Mouse (Mus musculus) left cerebral cortex, adult 8-10 months (tissue): ENCODE data around the gene Efcab12. TPM values are rescaled to one million over a fixed set of nuclear protein-coding genes. Genes with fewer than 3 reads are reported as not detected.

ENCODE experiments used
- DNase-seq, 2 experiments: peaks; one replicate each; pipeline ENCODE4 v3.0.0; 2022; ENCODE audit warnings: low spot score in 2 of 2
- total RNA-seq, 4 experiments: library from RNA; stranded (reverse); gene quantifications; 2 replicates each; pipeline ENCODE4 v1.2.4; 2022

The Efcab12 gene
- total RNA-seq, 4 experiments from 2014 or later, result 4.3 to 5.4 (median 4.7) TPM

- DNase-seq, result no peak
Observed at GRCm38 (mm10) chr6:115792691-115793215, 45.5 kb downstream of the Efcab12 start.

GRCm38 (mm10) chr6:115791842-115792686, 46.1 kb downstream of the Efcab12 start:
- DNase-seq, result no peak

GRCm38 (mm10) chr6:115791016-115791415, 47.2 kb downstream of the Efcab12 start:
- no peak for DNase-seq

- DNase-seq, result no peak
Observed at GRCm38 (mm10) chr6:115782781-115783180, 55.4 kb downstream of the Efcab12 start.

- DNase-seq, result no peak
Observed at GRCm38 (mm10) chr6:115776363-115776762, 61.8 kb downstream of the Efcab12 start.

- no peak for DNase-seq
Observed at GRCm38 (mm10) chr6:115775838-115776237, 62.4 kb downstream of the Efcab12 start.

GRCm38 (mm10) chr6:115774501-115774921, 63.7 kb downstream of the Efcab12 start, which contains the start of gene Cand2:
Cand2 (plus strand) TSS chr6:115774538.
- no peak for DNase-seq

- DNase-seq, result no peak
Observed at GRCm38 (mm10) chr6:115773966-115774413, 64.2 kb downstream of the Efcab12 start.

GRCm38 (mm10) chr6:115772604-115773003, 65.6 kb downstream of the Efcab12 start:
- no peak for DNase-seq

GRCm38 (mm10) chr6:115772201-115772600, 66.0 kb downstream of the Efcab12 start:
- DNase-seq, result no peak

- DNase-seq, result no peak
Observed at GRCm38 (mm10) chr6:115770852-115771251, 67.4 kb downstream of the Efcab12 start.

- no peak for DNase-seq
Observed at GRCm38 (mm10) chr6:115770059-115770670, 68.0 kb downstream of the Efcab12 start.

- no peak for DNase-seq
Observed at GRCm38 (mm10) chr6:115768207-115768606, 70.0 kb downstream of the Efcab12 start.

GRCm38 (mm10) chr6:115767357-115767756, 70.9 kb downstream of the Efcab12 start:
- DNase-seq, result no peak

GRCm38 (mm10) chr6:115764179-115764578, 74.0 kb downstream of the Efcab12 start:
- no peak for DNase-seq

GRCm38 (mm10) chr6:115761995-115762756, 76.0 kb downstream of the Efcab12 start, which contains the start of gene Tmem40:
Tmem40 (minus strand) TSS chr6:115762410.
- DNase-seq, result no peak

GRCm38 (mm10) chr6:115760982-115761381, 77.2 kb downstream of the Efcab12 start:
- no peak for DNase-seq
